Mouse (Mus musculus) lung, postnatal 0 days (tissue): Measurements from ENCODE around the gene Tmem252.

ENCODE experiments used
- CTCF ChIP-seq: IDR thresholded peaks from 2 replicates; pipeline ENCODE4 v1.5.1; 2016; ENCODE audit warnings: antibody characterized with exemption, mild to moderate bottlenecking
- EP300 ChIP-seq: IDR thresholded peaks from 2 replicates; pipeline ENCODE4 v1.6.1; 2016; ENCODE audit warnings: antibody characterized with exemption, mild to moderate bottlenecking, control low read depth

- TF ChIP-seq CTCF, result no peak
- no peak for TF ChIP-seq EP300
Measured at GRCm38 (mm10) chr19:24720448-24720847, 46.6 kb downstream of the Tmem252 start.
